Mouse (Mus musculus) CH12.LX (cell line): ENCODE data around the gene Colq. TPM values are rescaled to one million over a fixed set of nuclear protein-coding genes. Genes with fewer than 3 reads are reported as not detected.

Source experiments
- DNase-seq: peaks from one replicate; pipeline ENCODE4 v3.0.0-alpha.2; 2013; ENCODE audit errors: extremely low read depth
- H3K27ac ChIP-seq: 2 replicates; pipeline ENCODE4 v1.5.1; 2012; ENCODE audit warnings: low read depth, mild to moderate bottlenecking, control low read depth, moderate library complexity; ENCODE audit not compliant: insufficient read depth
- H3K27me3 ChIP-seq: replicated peaks from 2 replicates; pipeline ENCODE3; 2012; ENCODE audit warnings: inconsistent platforms
- H3K36me3 ChIP-seq, 2 experiments: replicated peaks in 1 of 2; 2 replicates each; pipeline versions ENCODE3 to v1.6.1; 2012; ENCODE audit warnings: inconsistent platforms in 1 of 2, low read length in 1 of 2, mild to moderate bottlenecking in 1 of 2, mixed read lengths in 1 of 2, moderate library complexity in 1 of 2; ENCODE audit not compliant: control insufficient read depth in 1 of 2, insufficient read depth in 1 of 2
- H3K4me1 ChIP-seq, 2 experiments: 2 replicates each; pipeline ENCODE4 v1.6.1; 2012; ENCODE audit warnings: inconsistent platforms in 1 of 2, moderate library complexity in 1 of 2; ENCODE audit not compliant: insufficient read depth in 2 of 2, control insufficient read depth in 1 of 2
- H3K4me2 ChIP-seq: 2 replicates; pipeline ENCODE4 v1.6.1; 2012; ENCODE audit warnings: low read depth, mild to moderate bottlenecking, control low read depth; ENCODE audit not compliant: poor library complexity, insufficient read depth, severe bottlenecking
- H3K4me3 ChIP-seq, 3 experiments: fragments of 150-350 bp in 1 of 3; sonication (generic) in 1 of 3; replicated peaks in 1 of 3; 2 replicates each; pipeline versions ENCODE3 to v1.5.1; 2011 to 2012; ENCODE audit warnings: low read depth in 2 of 3, low read length in 2 of 3, mild to moderate bottlenecking in 2 of 3, moderate library complexity in 2 of 3, control low read depth in 1 of 3, improper control_type of control experiment in 1 of 3, inconsistent platforms in 1 of 3, mixed read lengths in 1 of 3; ENCODE audit not compliant: poor library complexity in 1 of 3
- H3K79me2 ChIP-seq: replicated peaks from 2 replicates; pipeline ENCODE4 v1.6.1; 2012; ENCODE audit warnings: mild to moderate bottlenecking, moderate library complexity; ENCODE audit not compliant: control insufficient read depth, poor library complexity, insufficient read depth, severe bottlenecking; ENCODE audit errors: extremely low read depth
- H3K9ac ChIP-seq: 2 replicates; pipeline ENCODE4 v1.6.1; 2012; ENCODE audit warnings: low read depth, mild to moderate bottlenecking, control low read depth, moderate library complexity; ENCODE audit not compliant: insufficient read depth
- H3K9me3 ChIP-seq: replicated peaks from 2 replicates; pipeline ENCODE3; 2012; ENCODE audit warnings: low read length, inconsistent platforms, mixed read lengths
- CTCF ChIP-seq, 2 experiments: IDR thresholded peaks in 1 of 2; conservative IDR thresholded peaks in 1 of 2; 2 replicates each; pipeline ENCODE4 v1.5.1; 2011 to 2012; ENCODE audit warnings: low read depth in 2 of 2, low read length in 2 of 2, improper control_type of control experiment in 1 of 2, inconsistent platforms in 1 of 2, mild to moderate bottlenecking in 1 of 2, moderate library complexity in 1 of 2
- ETS1 ChIP-seq: conservative IDR thresholded peaks from 2 replicates; pipeline ENCODE4 v1.6.1; 2012; ENCODE audit warnings: low read depth, mild to moderate bottlenecking, inconsistent platforms, low read length, improper control_type of control experiment, moderate library complexity
- HCFC1 ChIP-seq: IDR thresholded peaks from 2 replicates; pipeline ENCODE4 v1.6.1; 2012; ENCODE audit warnings: low read depth, mild to moderate bottlenecking, inconsistent platforms, low read length, improper control_type of control experiment
- JUND ChIP-seq: conservative IDR thresholded peaks from 2 replicates; pipeline ENCODE4 v1.6.1; 2011; ENCODE audit warnings: low read depth, low read length, improper control_type of control experiment
- MAFK ChIP-seq: IDR thresholded peaks from 2 replicates; pipeline ENCODE4 v1.6.1; 2011; ENCODE audit warnings: low read length, improper control_type of control experiment; ENCODE audit not compliant: insufficient replicate concordance
- MAX ChIP-seq: IDR thresholded peaks from 2 replicates; pipeline ENCODE4 v1.6.1; 2011; ENCODE audit warnings: low read length, improper control_type of control experiment
- MAZ ChIP-seq: IDR thresholded peaks from 2 replicates; pipeline ENCODE4 v1.6.1; 2012; ENCODE audit warnings: low read depth, mild to moderate bottlenecking, inconsistent platforms, low read length, improper control_type of control experiment, moderate library complexity
- MEF2A ChIP-seq: IDR thresholded peaks from 2 replicates; pipeline ENCODE4 v1.6.1; 2014; ENCODE audit warnings: low read depth, mild to moderate bottlenecking, inconsistent platforms, low read length, improper control_type of control experiment, borderline replicate concordance
- MXI1 ChIP-seq: IDR thresholded peaks from 2 replicates; pipeline ENCODE4 v1.6.1; 2011; ENCODE audit warnings: mild to moderate bottlenecking, low read depth, low read length, improper control_type of control experiment
- MYC ChIP-seq: IDR thresholded peaks from 2 replicates; pipeline ENCODE4 v1.6.1; 2011; ENCODE audit warnings: low read depth, mild to moderate bottlenecking, improper control_type of control experiment, low read length
- NRF1 ChIP-seq: IDR thresholded peaks from 2 replicates; pipeline ENCODE4 v1.6.1; 2014; ENCODE audit warnings: low read depth, mild to moderate bottlenecking, inconsistent platforms, low read length, improper control_type of control experiment, moderate library complexity
- RAD21 ChIP-seq: IDR thresholded peaks from 2 replicates; pipeline ENCODE4 v1.6.1; 2011; ENCODE audit warnings: low read depth, mild to moderate bottlenecking, low read length, improper control_type of control experiment, moderate library complexity
- SIN3A ChIP-seq: IDR thresholded peaks from 2 replicates; pipeline ENCODE4 v1.6.1; 2012; ENCODE audit warnings: low read length, improper control_type of control experiment, inconsistent platforms
- TBP ChIP-seq: conservative IDR thresholded peaks from 2 replicates; pipeline ENCODE4 v1.6.1; 2011; ENCODE audit warnings: low read depth, low read length, improper control_type of control experiment
- ZC3H11A ChIP-seq: IDR thresholded peaks from 2 replicates; pipeline ENCODE4 v1.6.1; 2012; ENCODE audit warnings: low read depth, mild to moderate bottlenecking, inconsistent platforms, low read length, improper control_type of control experiment
- ZMIZ1 ChIP-seq: IDR thresholded peaks from 2 replicates; pipeline ENCODE4 v1.6.1; 2012; ENCODE audit warnings: low read depth, mild to moderate bottlenecking, inconsistent platforms, low read length, improper control_type of control experiment
- ZNF384 ChIP-seq: IDR thresholded peaks from 2 replicates; pipeline ENCODE4 v1.6.1; 2012; ENCODE audit warnings: low read depth, low read length, improper control_type of control experiment, inconsistent platforms
- dilution Hi-C: fragments of 300-500 bp; cut with MboI; formaldehyde crosslinking; loops from 2 replicates; pipeline ENCODE4 v1.14.3; 2020; ENCODE audit warnings: low sequenced_read_pairs; ENCODE audit not compliant: extremely low pct_unique_long_range_greater_than_20kb, extremely low pct_ligation_motif_present
- in situ Hi-C: fragments of 300-500 bp; cut with MboI; formaldehyde crosslinking; loops from 3 replicates; pipeline ENCODE4 v1.14.3; 2019; ENCODE audit warnings: low sequenced_read_pairs, low pct_ligation_motif_present, low pct_unique_long_range_greater_than_20kb, mixed read lengths
- polyA plus RNA-seq: library from polyadenylated mRNA; unstranded; fragments of >175 nt; gene quantifications from 2 replicates; pipeline ENCODE4 v1.2.1, GENCODE M21; 2012; ENCODE audit warnings: low read depth; ENCODE audit not compliant: insufficient read length
- total RNA-seq, 2 experiments: library from RNA; depleted of rRNA; stranded (reverse); fragments of 300-350 nt in 1 of 2; fragments of >200 nt in 1 of 2; gene quantifications; 2 replicates each; pipeline ENCODE4 v1.2.3; 2012 to 2014

The Colq gene
- total and polyA plus RNA-seq, 3 experiments: 1.7 to 4.6 (median 4.2) TPM

- no peaks in the 10 kb centered on the region for H3K79me2 ChIP-seq
- H3K4me1 ChIP-seq: no peaks in the 10 kb centered on the region
- dilution Hi-C loops (no loop called here), in situ Hi-C loops (loop anchor here (10.0 kb wide), 1 partner anchor 275 kb away; no protein-coding TSS in a partner anchor)
- no peak for DNase-seq
- H3K4me3 ChIP-seq: no peak overlapping the region
- H3K36me3 ChIP-seq: peaks cover 41 to 59% of the 10 kb centered on the region in 2 experiments
- H3K27ac ChIP-seq: no peak overlapping the region
- TF ChIP-seq JUND (no peak), ZMIZ1 (no peak), MYC (no peak), ZC3H11A (no peak), MAX (no peak)
- H3K27me3 ChIP-seq: no peaks in the 10 kb centered on the region
- no peaks in the 10 kb centered on the region for H3K9me3 ChIP-seq
- no peak overlapping the region for H3K4me2 ChIP-seq
- H3K9ac ChIP-seq: no peak overlapping the region
Observed at GRCm38 (mm10) chr14:31509911-31510310, 81.2 kb downstream of the Colq start.

GRCm38 (mm10) chr14:31506456-31506855, 84.7 kb downstream of the Colq start:
- Histone ChIP-seq H3K9ac (no peak overlapping the region), H3K36me3 (peaks cover 73 to 92% of the 10 kb centered on the region in 2 experiments), H3K27me3 (no peaks in the 10 kb centered on the region), H3K79me2 (no peaks in the 10 kb centered on the region), H3K4me3 (no peak overlapping the region), H3K9me3 (no peaks in the 10 kb centered on the region), H3K4me2 (no peak overlapping the region), H3K4me1 (no peaks in the 10 kb centered on the region), H3K27ac (no peak overlapping the region)
- no peak for TF ChIP-seq ZMIZ1
- no peak for TF ChIP-seq NRF1
- no peak for TF ChIP-seq ZC3H11A
- TF ChIP-seq HCFC1: no peak
- no peak for TF ChIP-seq RAD21
- TF ChIP-seq MAFK: no peak
- no peak for TF ChIP-seq MAZ
- TF ChIP-seq MXI1: no peak
- TF ChIP-seq TBP: no peak
- TF ChIP-seq SIN3A: no peak
- TF ChIP-seq MEF2A: no peak
- TF ChIP-seq ETS1: no peak
- TF ChIP-seq MYC: no peak
- no peak for TF ChIP-seq CTCF (conservative IDR thresholded peaks at IDR 0.05 in 1 of 2, IDR thresholded peaks at IDR 0.05 in 1 of 2; ENCODE audit: low read depth in 2 of 2, low read length in 2 of 2)
- no peak for TF ChIP-seq ZNF384
- no peak for DNase-seq
- in situ Hi-C loops (no loop called here), dilution Hi-C loops (no loop called here)
